Mouse (Mus musculus): ENCODE measurements around the gene Olfr410.

- TF ChIP-seq POLR2A (IDR thresholded peaks at IDR 0.05; ENCODE audit: borderline replicate concordance, insufficient read depth, low read length) (no peak), CTCF (IDR thresholded peaks at IDR 0.05; ENCODE audit: borderline replicate concordance, insufficient read depth, low read depth, low read length) (no peak)
Measured at GRCm38 (mm10) chr11:74387203-74387602, 49.4 kb upstream of the Olfr410 start.

Measured in cerebellum, adult 2 months (tissue).